Mouse (Mus musculus): ENCODE measurements around the gene Actb. TPM values are rescaled to one million over a fixed set of nuclear protein-coding genes. Genes with fewer than 3 reads are reported as not detected.

Gene Actb
- polyA plus RNA-seq, 1 experiment from 2014 or later, result 12,389 TPM

- Histone ChIP-seq H3K4me1 (peaks cover 16% of the 10 kb centered on the region), H3K36me3 (replicated peaks) (no peaks in the 10 kb centered on the region), H3K4me3 (replicated peaks) (no peak overlapping the region), H3K27ac (no peak overlapping the region), H3K9me3 (no peaks in the 10 kb centered on the region), H3K4me2 (no peak overlapping the region), H3K9ac (no peak overlapping the region), H3K27me3 (peaks cover 23% of the 10 kb centered on the region)
- WGBS, result 26% methylated on average over 9 of the region's 9 CpGs
- peak; percentile 25; the same call in 1 of the 2 replicates for ATAC-seq (ENCODE audit: low FRiP score)
These were observed 25.6 kb upstream of the Actb start for GRCm38 (mm10) chr5:142932084-142932685.

DNA sequence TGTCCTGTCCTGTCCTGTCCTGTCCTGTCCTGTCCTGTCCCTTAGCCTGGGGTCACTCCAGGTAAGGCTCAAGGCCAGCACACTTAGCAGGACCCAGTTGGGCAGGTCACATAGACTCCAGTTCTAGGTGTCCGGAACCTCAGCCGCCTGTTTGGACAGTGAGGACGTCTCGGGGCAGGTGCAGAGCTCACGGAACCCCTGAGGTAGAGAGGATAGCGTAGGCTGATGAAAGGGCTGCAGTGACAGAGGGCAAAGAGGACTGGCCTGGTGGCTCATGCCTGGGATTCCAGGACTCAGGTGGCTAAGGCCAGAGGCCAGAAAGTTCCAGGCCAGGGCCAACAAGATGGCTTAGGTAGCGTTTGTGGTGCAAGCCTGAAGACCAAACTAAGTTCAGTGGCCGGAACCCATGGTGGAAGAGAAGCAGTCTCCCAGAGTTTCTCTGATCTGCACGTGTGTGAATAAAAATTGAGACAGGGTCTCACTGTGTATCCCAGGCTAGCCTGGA lies 24.7 kb upstream of the Actb start:
- Histone ChIP-seq H3K4me3 (replicated peaks) (no peak overlapping the region), H3K27ac (no peak overlapping the region), H3K4me1 (peaks cover 21% of the 10 kb centered on the region), H3K27me3 (peaks cover 29% of the 10 kb centered on the region), H3K4me2 (no peak overlapping the region), H3K36me3 (replicated peaks) (no peaks in the 10 kb centered on the region), H3K9me3 (no peaks in the 10 kb centered on the region), H3K9ac (no peak overlapping the region)
- ATAC-seq (ENCODE audit: low FRiP score), result no peak
- 87% methylated on average over 9 of the region's 9 CpGs for WGBS

DNA sequence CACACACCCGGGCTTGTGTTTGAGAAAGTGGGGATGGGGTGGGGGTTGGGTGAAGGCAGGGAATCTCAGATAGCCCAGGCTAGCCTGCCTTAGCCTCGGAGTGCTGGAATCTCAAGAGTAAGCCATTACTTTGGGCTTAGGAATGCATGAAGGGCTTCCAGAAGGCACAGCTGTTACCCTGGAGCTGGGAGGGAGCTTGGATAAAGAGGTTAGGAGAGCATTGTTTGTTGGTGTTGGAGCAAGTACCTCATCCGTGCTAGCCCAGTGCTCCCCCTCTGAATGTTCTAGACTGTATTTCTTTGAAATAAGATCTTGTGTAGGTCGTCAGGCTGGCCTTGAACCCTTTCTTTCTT lies 22.8 kb upstream of the Actb start:
- no peak; the same call in 1 of the 2 replicates for ATAC-seq (ENCODE audit: low FRiP score)
- H3K27ac ChIP-seq, result no peak overlapping the region
- H3K36me3 ChIP-seq (replicated peaks), result no peaks in the 10 kb centered on the region
- H3K9me3 ChIP-seq, result no peaks in the 10 kb centered on the region
- peaks cover 30% of the 10 kb centered on the region for H3K27me3 ChIP-seq
- H3K9ac ChIP-seq, result peak overlapping the region; percentile 55
- peak overlapping the region; percentile 38 for H3K4me3 ChIP-seq (replicated peaks)
- peaks cover 20% of the 10 kb centered on the region for H3K4me1 ChIP-seq
- 15% methylated on average over 4 of the region's 4 CpGs for WGBS
- H3K4me2 ChIP-seq, result peak overlapping the region; percentile 73

GRCm38 (mm10) chr5:142928749-142929399 lies 22.3 kb upstream of the Actb start:
- Histone ChIP-seq H3K27me3 (peaks cover 30% of the 10 kb centered on the region), H3K4me3 (replicated peaks) (peak overlapping the region; percentile 38), H3K9me3 (no peaks in the 10 kb centered on the region), H3K4me1 (peaks cover 20% of the 10 kb centered on the region), H3K36me3 (replicated peaks) (no peaks in the 10 kb centered on the region), H3K9ac (peak overlapping the region; percentile 55), H3K4me2 (peak overlapping the region; percentile 73), H3K27ac (no peak overlapping the region)
- peak; percentile 53 for ATAC-seq (ENCODE audit: low FRiP score)
- 5% methylated on average over 35 of the region's 35 CpGs for WGBS

DNA sequence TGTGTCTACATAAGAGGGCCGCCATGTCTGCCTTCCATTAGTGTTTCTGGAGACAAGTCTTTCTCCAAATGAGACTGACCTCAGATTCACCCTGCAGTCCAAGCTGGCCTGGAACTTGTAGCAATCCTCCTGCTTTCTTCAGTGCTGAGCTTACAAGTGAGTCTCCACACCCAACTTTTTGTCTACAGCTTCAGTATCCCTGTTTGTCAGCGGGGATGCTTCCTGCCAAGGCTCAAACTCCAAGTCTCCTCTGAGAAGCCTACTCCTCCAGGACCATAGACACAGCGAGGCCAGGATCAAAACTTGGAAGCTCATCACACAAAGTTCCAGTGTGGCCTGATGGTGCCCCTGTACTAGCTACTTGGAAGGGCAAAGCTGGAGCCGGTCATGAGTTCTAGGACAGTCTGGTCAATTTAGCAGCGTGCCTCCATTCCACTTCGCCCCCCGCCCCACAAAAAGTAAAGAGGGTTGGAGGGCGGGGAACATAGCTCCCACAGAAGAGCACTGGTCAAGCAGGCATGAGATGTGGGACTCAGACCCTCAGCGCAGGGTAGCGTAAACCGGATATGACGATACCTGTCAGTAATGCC lies 20.9 kb upstream of the Actb start:
- Histone ChIP-seq H3K27ac (no peak overlapping the region), H3K36me3 (replicated peaks) (no peaks in the 10 kb centered on the region), H3K9me3 (no peaks in the 10 kb centered on the region), H3K9ac (no peak overlapping the region), H3K4me3 (replicated peaks) (no peak overlapping the region), H3K4me2 (no peak overlapping the region), H3K27me3 (peaks cover 30% of the 10 kb centered on the region), H3K4me1 (peaks cover 20% of the 10 kb centered on the region)
- no peak for ATAC-seq (ENCODE audit: low FRiP score)
- 93% methylated on average over 12 of the region's 12 CpGs for WGBS

- no peak overlapping the region for H3K4me2 ChIP-seq
- peaks cover 16% of the 10 kb centered on the region for H3K4me1 ChIP-seq
- peaks cover 30% of the 10 kb centered on the region for H3K27me3 ChIP-seq
- no peaks in the 10 kb centered on the region for H3K9me3 ChIP-seq
- H3K4me3 ChIP-seq (replicated peaks), result no peak overlapping the region
- H3K9ac ChIP-seq, result no peak overlapping the region
- WGBS, result 51% methylated on average over 3 of the region's 3 CpGs
- H3K36me3 ChIP-seq (replicated peaks), result no peaks in the 10 kb centered on the region
- ATAC-seq (ENCODE audit: low FRiP score), result no peak
- H3K27ac ChIP-seq, result no peak overlapping the region
These were observed 20.3 kb upstream of the Actb start for GRCm38 (mm10) chr5:142926940-142927228.

DNA sequence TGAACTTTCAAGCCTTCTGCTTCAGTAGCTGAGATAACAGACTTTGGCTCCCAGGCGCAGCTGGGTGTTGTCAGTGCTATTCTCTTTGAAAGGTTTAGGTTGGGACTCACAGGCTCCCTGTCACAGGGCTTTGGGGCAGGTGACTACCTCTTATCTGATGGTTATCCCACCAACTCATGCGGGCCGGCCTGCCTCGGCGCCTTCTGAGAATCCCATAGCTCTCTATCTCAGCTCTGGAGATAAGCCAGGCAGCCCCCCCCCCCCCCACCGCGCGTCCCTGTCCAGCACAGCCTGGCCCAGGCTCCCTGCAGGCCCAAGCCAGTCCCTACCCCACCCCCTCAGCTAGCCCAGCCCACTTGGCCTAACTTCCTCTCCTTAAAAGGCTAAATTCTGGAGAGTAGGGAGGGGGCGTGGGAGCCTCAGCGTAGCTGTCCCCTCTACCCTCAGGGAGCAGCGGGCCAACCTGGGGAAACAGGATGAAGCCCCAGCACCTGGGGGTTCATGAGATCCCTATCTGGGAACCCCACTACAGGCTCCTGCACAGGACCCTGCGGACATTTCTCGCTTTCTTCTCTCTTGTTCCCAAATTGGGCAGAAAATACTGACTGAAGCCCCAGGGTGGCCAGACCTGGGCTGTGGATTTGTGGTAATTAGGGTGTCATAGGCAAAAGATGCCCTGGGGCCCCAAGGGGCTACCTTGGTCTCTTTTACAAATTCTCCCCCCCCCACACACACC lies 19.8 kb upstream of the Actb start:
- WGBS, result 14% methylated on average over 13 of the region's 13 CpGs
- no peak for ATAC-seq (ENCODE audit: low FRiP score)
- H3K4me3 ChIP-seq (replicated peaks), result no peak overlapping the region

DNA sequence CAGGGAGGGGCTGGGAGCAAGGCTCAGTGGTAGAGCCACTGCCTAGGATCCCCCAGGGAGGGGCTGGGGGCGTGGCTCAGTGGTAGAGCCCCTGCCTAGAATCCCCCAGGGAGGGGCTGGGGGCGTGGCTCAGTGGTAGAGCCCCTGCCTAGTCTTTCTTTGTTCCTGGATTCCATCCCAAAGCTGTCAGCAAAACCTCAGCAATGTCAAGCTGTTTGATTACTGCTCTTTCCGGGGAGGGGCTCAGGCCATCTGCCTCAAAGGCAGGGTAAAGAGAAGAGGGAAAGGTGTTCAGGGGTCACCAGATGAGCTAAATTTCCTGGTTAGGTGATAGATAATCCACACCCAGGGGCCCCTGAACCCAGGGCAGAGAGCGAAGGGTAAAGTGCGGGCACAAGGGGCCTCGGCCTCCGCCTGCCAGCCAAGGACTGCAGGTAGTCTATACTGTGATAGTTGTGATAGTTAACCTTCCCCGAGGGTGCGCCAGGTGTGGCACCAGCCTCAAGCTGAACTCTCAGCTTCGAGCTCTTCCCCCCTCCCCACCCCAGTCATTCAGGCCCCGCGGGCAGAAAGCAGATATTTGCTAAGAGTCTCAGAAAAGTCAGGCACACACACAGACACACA lies 17.9 kb upstream of the Actb start:
- WGBS, result 78% methylated on average over 12 of the region's 12 CpGs
- no peak overlapping the region for H3K4me2 ChIP-seq
- H3K4me3 ChIP-seq (replicated peaks), result no peak overlapping the region
- no peak overlapping the region for H3K27ac ChIP-seq
- no peaks in the 10 kb centered on the region for H3K9me3 ChIP-seq
- ATAC-seq (ENCODE audit: low FRiP score), result no peak
- no peak overlapping the region for H3K9ac ChIP-seq
- peaks cover 25% of the 10 kb centered on the region for H3K27me3 ChIP-seq
- no peaks in the 10 kb centered on the region for H3K36me3 ChIP-seq (replicated peaks)
- H3K4me1 ChIP-seq, result peaks cover 16% of the 10 kb centered on the region

More for the DNA sequence above, 19.8 kb upstream of the Actb start:
- no peaks in the 10 kb centered on the region for H3K9me3 ChIP-seq
- H3K36me3 ChIP-seq (replicated peaks), result no peaks in the 10 kb centered on the region
- H3K27ac ChIP-seq, result no peak overlapping the region
- H3K27me3 ChIP-seq, result peaks cover 30% of the 10 kb centered on the region
- no peak overlapping the region for H3K4me2 ChIP-seq
- peaks cover 16% of the 10 kb centered on the region for H3K4me1 ChIP-seq
- H3K9ac ChIP-seq, result no peak overlapping the region; the same call in 1 of the 2 replicates

DNA sequence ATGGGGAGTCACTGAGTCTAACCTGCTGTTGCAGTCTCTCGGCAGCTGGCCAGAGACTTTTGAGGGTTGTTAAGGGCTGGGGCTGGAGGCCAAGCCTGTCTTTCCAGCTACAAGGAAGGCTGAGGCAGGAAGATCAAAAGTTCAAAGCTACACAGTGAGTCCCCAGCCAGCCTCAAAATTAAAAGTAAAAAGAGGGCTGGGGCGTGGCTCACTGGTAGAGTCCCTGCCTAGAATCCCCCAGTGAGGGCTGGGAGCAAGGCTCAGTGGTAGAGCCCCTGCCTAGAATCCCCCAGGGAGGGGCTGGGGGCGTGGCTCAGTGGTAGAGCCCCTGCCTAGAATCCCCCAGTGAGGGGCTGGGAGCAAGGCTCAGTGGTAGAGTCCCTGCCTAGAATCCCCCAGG lies 17.2 kb upstream of the Actb start:
- no peaks in the 10 kb centered on the region for H3K9me3 ChIP-seq
- H3K27me3 ChIP-seq, result peaks cover 19% of the 10 kb centered on the region
- H3K27ac ChIP-seq, result no peak overlapping the region
- no peak for ATAC-seq (ENCODE audit: low FRiP score)
- H3K9ac ChIP-seq, result no peak overlapping the region
- H3K4me1 ChIP-seq, result peaks cover 10% of the 10 kb centered on the region
- H3K36me3 ChIP-seq (replicated peaks), result no peaks in the 10 kb centered on the region
- no peak overlapping the region for H3K4me3 ChIP-seq (replicated peaks)
- no peak overlapping the region for H3K4me2 ChIP-seq
- WGBS, result 75% methylated on average over 3 of the region's 3 CpGs

GRCm38 (mm10) chr5:142922251-142922650 lies 15.7 kb upstream of the Actb start:
- Histone ChIP-seq H3K9me3 (no peaks in the 10 kb centered on the region), H3K4me3 (replicated peaks) (no peak overlapping the region), H3K4me2 (no peak overlapping the region), H3K36me3 (replicated peaks) (no peaks in the 10 kb centered on the region), H3K27ac (no peak overlapping the region), H3K9ac (no peak overlapping the region), H3K4me1 (peaks cover 9% of the 10 kb centered on the region), H3K27me3 (0 out of 2 replicates have a peak, but pooled peaks cover 8% of the 10 kb centered on the region)
- WGBS, result 84% methylated on average over 5 of the region's 5 CpGs
- ATAC-seq (ENCODE audit: low FRiP score), result no peak

DNA sequence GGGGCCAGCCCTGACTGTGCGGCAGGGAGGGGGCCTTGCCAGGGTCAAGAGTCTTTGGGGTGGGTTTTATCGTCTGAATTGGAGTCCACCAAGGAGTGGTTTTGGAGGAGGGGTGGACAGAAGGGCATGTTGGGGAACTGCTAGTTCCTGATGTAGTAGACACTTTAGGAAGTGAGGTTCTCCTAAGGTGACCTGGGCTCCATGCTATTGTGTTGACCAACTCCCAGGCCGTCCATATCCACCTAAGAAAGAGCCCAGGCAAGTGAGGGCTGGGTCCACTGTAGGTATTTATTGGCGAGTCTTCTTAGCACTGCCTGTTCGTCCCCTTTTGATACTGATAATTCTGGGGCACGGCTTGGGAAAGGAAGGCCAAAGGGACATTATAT lies 14.5 kb upstream of the Actb start:
- H3K9me3 ChIP-seq, result no peaks in the 10 kb centered on the region
- H3K36me3 ChIP-seq (replicated peaks), result no peaks in the 10 kb centered on the region
- 86% methylated on average over 6 of the region's 6 CpGs for WGBS
- H3K27ac ChIP-seq, result no peak overlapping the region
- H3K4me1 ChIP-seq, result peaks cover 1% of the 10 kb centered on the region
- H3K4me2 ChIP-seq, result no peak overlapping the region
- no peak overlapping the region for H3K4me3 ChIP-seq (replicated peaks)
- H3K27me3 ChIP-seq, result no peaks in the 10 kb centered on the region
- no peak overlapping the region for H3K9ac ChIP-seq
- no peak for ATAC-seq (ENCODE audit: low FRiP score)

Measured in forebrain, embryonic 12.5 days (tissue).